8 mouse cellular contexts compared by ENCODE assay signal in genomic region chr10:60445031-60445593, GRCm38 (mm10). TPM values are rescaled to one million over a fixed set of nuclear protein-coding genes. Genes with fewer than 3 reads are reported as not detected.
DNase-seq lines count a peak whose midpoint lies in the region; ATAC-seq lines count a peak whose summit lies in the region.

No protein-coding gene starts in this region.

- DNase-seq in hindbrain, embryonic 11.5 days (ENCODE audit: low spot score) = peak; percentile 60
- peak; percentile 26 for DNase-seq in 416B (ENCODE audit: low read depth)
- DNase-seq in adrenal gland, postnatal 4 days (ENCODE audit: low spot score in 2 of 2) = peak; percentile 52 to 70
- DNase-seq in ovary, adult 18-20 months (ENCODE audit: low spot score) = peak; percentile 6
- no peak for DNase-seq in thymus, postnatal 36 days
- no peak for DNase-seq in cerebellum, adult 8-10 months

- ATAC-seq in hindbrain, embryonic 11.5 days (ENCODE audit: low FRiP score) = no peak
- ATAC-seq in hindbrain, embryonic 16.5 days = no peak
- peak; percentile 95 for ATAC-seq in kidney, embryonic 14.5 days (ENCODE audit: low FRiP score, low TSS enrichment)

- H3K9me3 ChIP-seq in hindbrain, embryonic 11.5 days (ENCODE audit: control insufficient read depth, low read length) = no peaks in the 10 kb centered on the region
- H3K9me3 ChIP-seq in hindbrain, embryonic 16.5 days (ENCODE audit: control insufficient read depth, low read length) = no peaks in the 10 kb centered on the region
- no peaks in the 10 kb centered on the region for H3K9me3 ChIP-seq in kidney, embryonic 14.5 days (ENCODE audit: control insufficient read depth, low read length)

- no peaks in the 10 kb centered on the region for H3K36me3 ChIP-seq in hindbrain, embryonic 11.5 days (ENCODE audit: control insufficient read depth, insufficient read depth, low read length)
- H3K36me3 ChIP-seq in hindbrain, embryonic 16.5 days (ENCODE audit: control insufficient read depth, insufficient read depth, low read length) = no peaks in the 10 kb centered on the region
- H3K36me3 ChIP-seq in kidney, embryonic 14.5 days (ENCODE audit: control insufficient read depth, insufficient read depth, low read length) = no peaks in the 10 kb centered on the region

- H3K4me3 ChIP-seq in hindbrain, embryonic 11.5 days (ENCODE audit: low read depth, low read length) = no peak overlapping the region
- H3K4me3 ChIP-seq in hindbrain, embryonic 16.5 days (ENCODE audit: low read length) = no peak overlapping the region
- no peak overlapping the region for H3K4me3 ChIP-seq in kidney, embryonic 14.5 days (ENCODE audit: low read length)

- no peaks in the 10 kb centered on the region for H3K4me1 ChIP-seq in hindbrain, embryonic 11.5 days (replicated peaks; ENCODE audit: control insufficient read depth, insufficient read depth, low read length)
- H3K4me1 ChIP-seq in hindbrain, embryonic 16.5 days (ENCODE audit: control insufficient read depth, insufficient read depth, low read depth, low read length) = no peaks in the 10 kb centered on the region; the same call in 1 of the 2 replicates
- H3K4me1 ChIP-seq in kidney, embryonic 14.5 days (ENCODE audit: control insufficient read depth, insufficient read depth, low read length) = no peaks in the 10 kb centered on the region

- 75% methylated on average over 8 of the region's 8 CpGs for WGBS in hindbrain, embryonic 11.5 days
- WGBS in hindbrain, embryonic 16.5 days = 72% methylated on average over 8 of the region's 8 CpGs
- 59% methylated on average over 8 of the region's 8 CpGs for WGBS in kidney, embryonic 14.5 days

- no peak overlapping the region for H3K9ac ChIP-seq in hindbrain, embryonic 11.5 days (ENCODE audit: low read depth, low read length)
- no peak overlapping the region for H3K9ac ChIP-seq in hindbrain, embryonic 16.5 days (ENCODE audit: low read depth, low read length)
- no peak overlapping the region for H3K9ac ChIP-seq in kidney, embryonic 14.5 days (ENCODE audit: low read depth, low read length)

- H3K4me2 ChIP-seq in hindbrain, embryonic 11.5 days (replicated peaks; ENCODE audit: low read depth, low read length) = no peak overlapping the region
- no peak overlapping the region for H3K4me2 ChIP-seq in hindbrain, embryonic 16.5 days (ENCODE audit: low read length)
- H3K4me2 ChIP-seq in kidney, embryonic 14.5 days (replicated peaks; ENCODE audit: low read depth, low read length) = no peak overlapping the region

- no peaks in the 10 kb centered on the region for H3K27me3 ChIP-seq in hindbrain, embryonic 11.5 days (ENCODE audit: control insufficient read depth, insufficient read depth, low read length)
- no peaks in the 10 kb centered on the region for H3K27me3 ChIP-seq in hindbrain, embryonic 16.5 days (replicated peaks; ENCODE audit: control insufficient read depth, insufficient read depth, low read length)
- H3K27me3 ChIP-seq in kidney, embryonic 14.5 days (ENCODE audit: control insufficient read depth, insufficient read depth, low read length) = no peaks in the 10 kb centered on the region

- no peak overlapping the region for H3K27ac ChIP-seq in hindbrain, embryonic 11.5 days (ENCODE audit: low read depth, low read length)
- no peak overlapping the region for H3K27ac ChIP-seq in hindbrain, embryonic 16.5 days (ENCODE audit: low read depth, low read length)
- no peak overlapping the region for H3K27ac ChIP-seq in kidney, embryonic 14.5 days (ENCODE audit: low read depth, low read length)

RNA-seq across cellular contexts. Expression of gene Gm17455, which starts 45.6 kb away (rescaled TPM):
- polyA plus RNA-seq in hindbrain, embryonic 11.5 days (2014; fragmentation: Nextera tagmentation; extraction: Ambion mirVana) = 6.3 and 8.3 TPM in 2 replicates
- 13.3 and 14.0 TPM in 2 replicates for polyA plus RNA-seq in hindbrain, embryonic 16.5 days (2015; fragmentation: Nextera tagmentation; extraction: Ambion mirVana)
- total RNA-seq in adrenal gland, postnatal 4 days (2021) = not detected
- polyA plus RNA-seq in kidney, embryonic 14.5 days (2014; fragmentation: Nextera tagmentation; extraction: Ambion mirVana) = 0.70 and 1.0 TPM in 2 replicates

Comparison
In these comparisons a context has a peak if more than half of its experiments do, and no peak if none do; other contexts are left out.
1. DNase-seq: peak in hindbrain, embryonic 11.5 days (single experiment), 416B (single experiment), adrenal gland, postnatal 4 days (2 of 2) and ovary, adult 18-20 months (single experiment); none in thymus, postnatal 36 days (0 of 2) and cerebellum, adult 8-10 months (single experiment).